Mouse (Mus musculus) midbrain, embryonic 13.5 days (tissue): ENCODE data around the gene Spib. TPM values are rescaled to one million over a fixed set of nuclear protein-coding genes. Genes with fewer than 3 reads are reported as not detected.
A peak's percentile ranks its signal among the peaks of the same experiment; 100 is the strongest.

ENCODE experiments used
- ATAC-seq: fragments of 200-750 bp; cut with Nextera tagmentation; 2 replicates; pipeline ENCODE4 v1.8.0; 2017; ENCODE audit warnings: mild to moderate bottlenecking, moderate TSS enrichment, moderate library complexity
- H3K27ac ChIP-seq: fragments of 300-500 bp; sonication (generic); 2 replicates; pipeline ENCODE4 v1.5.1; 2015; ENCODE audit warnings: inconsistent platforms, mild to moderate bottlenecking, moderate library complexity
- H3K27me3 ChIP-seq: fragments of 300-500 bp; sonication (generic); 2 replicates; pipeline ENCODE4 v1.6.1; 2015; ENCODE audit warnings: mild to moderate bottlenecking, inconsistent platforms
- H3K36me3 ChIP-seq: fragments of 300-500 bp; sonication (generic); 2 replicates; pipeline ENCODE4 v1.6.1; 2015; ENCODE audit warnings: mild to moderate bottlenecking, inconsistent platforms
- H3K4me1 ChIP-seq: fragments of 300-500 bp; sonication (generic); replicated peaks from 2 replicates; pipeline ENCODE4 v1.6.1; 2015; ENCODE audit warnings: inconsistent platforms
- H3K4me2 ChIP-seq: fragments of 300-500 bp; sonication (generic); replicated peaks from 2 replicates; pipeline ENCODE4 v1.6.1; 2015; ENCODE audit warnings: moderate library complexity, mild to moderate bottlenecking, inconsistent platforms
- H3K4me3 ChIP-seq: fragments of 300-500 bp; sonication (generic); replicated peaks from 2 replicates; pipeline ENCODE4 v1.5.1; 2015; ENCODE audit warnings: mild to moderate bottlenecking, inconsistent platforms
- H3K9ac ChIP-seq: fragments of 300-500 bp; sonication (generic); replicated peaks from 2 replicates; pipeline ENCODE4 v1.6.1; 2015; ENCODE audit warnings: mild to moderate bottlenecking, inconsistent platforms
- H3K9me3 ChIP-seq: fragments of 300-500 bp; sonication (generic); 2 replicates; pipeline ENCODE4 v1.6.1; 2016; ENCODE audit warnings: mild to moderate bottlenecking, inconsistent platforms
- WGBS: fragments of 180-500 bp; shearing (Covaris S2); methylation state at CpG from one replicate; pipeline ENCODE4 v1.1.7; 2015; 5-methylcytosine and 5-hydroxymethylcytosine counted together
- polyA plus RNA-seq: library from polyadenylated mRNA; unstranded; fragments of >200 nt; fragmentation: Nextera tagmentation; extraction: Ambion mirVana; gene quantifications from 2 replicates; pipeline ENCODE4 v1.2.1, GENCODE M21; 2015

The Spib gene
- polyA plus RNA-seq, 1 experiment from 2014 or later, result not detected

DNA sequence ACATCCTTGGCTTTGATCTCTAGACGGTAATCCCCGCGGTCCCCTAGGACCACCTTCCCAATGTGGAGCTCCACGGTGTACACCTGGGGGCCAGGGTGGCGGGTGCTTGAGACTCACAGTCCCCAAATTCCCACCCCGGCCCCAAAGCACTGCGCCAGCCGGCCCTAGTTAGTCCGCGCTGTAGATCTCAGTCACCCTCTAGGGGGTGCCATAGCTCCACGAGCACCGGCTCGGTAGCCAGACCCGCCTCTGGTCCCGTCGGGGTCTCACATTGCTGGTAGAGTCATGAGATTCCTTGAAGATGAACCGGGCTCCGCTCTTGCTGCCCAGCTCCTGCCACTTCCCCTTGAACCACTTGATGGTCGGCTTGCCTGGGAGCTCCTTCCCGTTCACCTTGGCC, 10.2 kb downstream of the Spib start:
- no peak overlapping the region for H3K27ac ChIP-seq
- H3K36me3 ChIP-seq, result no peaks in the 10 kb centered on the region
- H3K4me2 ChIP-seq, result peak overlapping the region; percentile 36
- peak; percentile 47 for ATAC-seq
- 0 out of 2 replicates have a peak, but pooled peaks cover 6% of the 10 kb centered on the region for H3K4me1 ChIP-seq
- 0 out of 2 replicates have a peak overlapping the region, but pooled peaks have one; percentile 19 for H3K9ac ChIP-seq
- WGBS, result 2% methylated on average over 20 of the region's 20 CpGs
- peak overlapping the region; percentile 8; the same call in 1 of the 2 replicates for H3K4me3 ChIP-seq
- peaks cover 56% of the 10 kb centered on the region for H3K27me3 ChIP-seq
- no peaks in the 10 kb centered on the region for H3K9me3 ChIP-seq

DNA sequence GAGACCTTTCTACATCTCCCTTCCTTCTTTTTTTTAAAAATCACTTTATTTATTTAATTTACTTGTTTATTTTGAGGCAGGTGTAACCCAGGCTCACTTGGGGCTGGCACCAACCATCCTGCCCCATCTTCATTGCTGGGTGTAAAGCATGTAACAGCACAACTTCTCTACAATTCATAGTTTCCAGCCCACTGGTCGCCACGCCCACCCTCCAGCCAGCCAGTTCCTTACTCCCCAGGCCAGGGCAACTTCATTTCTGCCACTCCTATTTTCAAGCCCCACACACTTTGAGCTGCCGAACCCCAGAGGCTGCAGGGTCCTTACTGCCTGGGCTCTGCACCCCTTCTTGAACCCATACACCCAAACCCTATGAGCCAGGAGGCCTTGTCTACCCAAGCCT, 10.9 kb downstream of the Spib start:
- Histone ChIP-seq H3K4me3 (no peak overlapping the region), H3K9ac (no peak overlapping the region), H3K27me3 (peaks cover 57% of the 10 kb centered on the region), H3K9me3 (no peaks in the 10 kb centered on the region), H3K4me2 (no peak overlapping the region), H3K36me3 (no peaks in the 10 kb centered on the region), H3K4me1 (0 out of 2 replicates have a peak, but pooled peaks cover 6% of the 10 kb centered on the region), H3K27ac (no peak overlapping the region)
- 56% methylated on average over 3 of the region's 3 CpGs for WGBS
- no peak for ATAC-seq

DNA sequence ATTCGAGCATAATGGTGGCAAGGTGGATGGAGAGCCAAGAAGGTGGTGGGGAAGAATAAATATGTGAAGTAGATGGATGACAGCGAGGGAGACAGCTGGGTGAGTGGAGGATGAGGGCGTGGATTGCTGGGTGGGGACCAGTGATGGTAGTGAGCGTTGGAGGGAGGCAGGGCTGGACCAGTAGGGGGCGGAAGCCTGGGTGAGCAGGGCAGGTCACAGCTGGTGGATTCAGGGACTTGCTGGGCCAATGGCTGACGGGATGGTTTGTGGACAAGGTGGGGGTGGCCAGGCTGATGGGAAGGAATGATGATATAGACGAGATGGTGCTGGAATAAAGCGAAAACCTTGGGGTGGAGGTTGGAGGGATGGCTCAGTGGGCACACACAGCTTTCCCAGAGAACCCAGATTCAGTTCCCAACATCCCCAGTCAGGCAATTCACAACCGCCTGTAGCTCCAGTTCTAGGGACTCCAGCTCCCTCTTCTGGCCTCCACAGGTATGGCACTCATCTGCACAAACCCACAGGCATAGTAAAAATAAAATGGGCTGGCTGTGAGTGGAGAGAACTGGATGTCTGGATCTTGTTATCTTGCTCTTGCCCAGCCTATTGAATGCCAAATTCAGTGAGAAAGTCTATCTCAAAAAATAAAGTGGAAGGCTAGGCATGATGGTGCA, 12.5 kb downstream of the Spib start:
- H3K4me2 ChIP-seq, result no peak overlapping the region
- H3K9me3 ChIP-seq, result no peaks in the 10 kb centered on the region
- H3K9ac ChIP-seq, result no peak overlapping the region
- H3K36me3 ChIP-seq, result no peaks in the 10 kb centered on the region
- H3K4me1 ChIP-seq, result 0 out of 2 replicates have a peak, but pooled peaks cover 3% of the 10 kb centered on the region
- H3K4me3 ChIP-seq, result no peak overlapping the region
- 76% methylated on average over 9 of the region's 9 CpGs for WGBS
- H3K27me3 ChIP-seq, result peaks cover 48% of the 10 kb centered on the region
- ATAC-seq, result no peak
- no peak overlapping the region for H3K27ac ChIP-seq

DNA sequence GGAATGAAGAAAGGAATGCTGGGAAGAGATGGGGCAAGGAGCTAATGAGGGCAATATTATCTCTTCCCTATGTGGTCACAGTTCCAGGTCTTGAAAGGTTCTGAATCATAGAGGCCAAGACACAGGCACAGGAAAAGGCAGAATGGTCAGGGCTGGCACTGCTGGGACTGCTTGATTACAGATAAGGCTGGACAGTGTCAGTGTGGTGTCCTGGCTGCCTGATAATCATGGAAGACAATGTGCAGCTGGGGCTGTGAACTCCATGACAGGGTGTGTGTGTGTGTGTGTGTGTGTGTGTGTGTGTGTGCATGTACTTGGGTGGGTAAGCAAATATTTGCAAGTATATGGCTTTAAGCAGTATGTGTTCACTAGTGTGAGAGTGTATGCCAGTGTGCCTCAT, 24.4 kb downstream of the Spib start:
- H3K9ac ChIP-seq, result no peak overlapping the region
- no peaks in the 10 kb centered on the region for H3K36me3 ChIP-seq
- no peak overlapping the region for H3K4me3 ChIP-seq
- no peak overlapping the region for H3K4me2 ChIP-seq
- H3K27me3 ChIP-seq, result peaks cover 16% of the 10 kb centered on the region; the same call in 1 of the 2 replicates
- ATAC-seq, result no peak
- 0 out of 2 replicates have a peak, but pooled peaks cover 1% of the 10 kb centered on the region for H3K9me3 ChIP-seq
- H3K4me1 ChIP-seq, result no peaks in the 10 kb centered on the region
- no peak overlapping the region for H3K27ac ChIP-seq

DNA sequence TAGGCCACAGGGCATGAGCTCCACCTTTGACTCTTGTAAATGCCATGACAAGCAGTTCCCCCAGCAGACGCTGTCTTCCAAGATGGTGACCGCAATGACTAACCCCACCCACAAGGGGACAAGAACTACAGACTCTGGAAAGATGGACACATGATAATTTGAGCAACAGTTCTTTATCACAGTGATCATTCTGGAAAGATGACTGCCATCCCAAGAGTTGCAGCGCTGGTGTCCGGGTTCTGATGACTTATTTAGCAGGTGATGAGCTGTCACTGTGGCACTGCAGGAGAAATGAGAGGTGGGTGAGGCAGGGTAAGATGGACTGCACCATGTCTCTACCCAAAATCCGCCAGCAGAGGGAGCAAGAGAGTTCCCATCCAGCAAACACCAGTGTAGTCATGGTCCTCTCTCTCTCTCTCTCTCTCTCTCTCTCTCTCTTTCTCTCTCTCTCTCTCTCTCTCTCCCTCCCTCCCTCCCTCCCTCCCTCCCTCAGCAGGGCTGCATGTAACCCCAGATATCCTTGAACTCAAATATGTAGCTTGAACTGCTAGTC, 30.2 kb downstream of the Spib start:
- Histone ChIP-seq H3K9me3 (no peaks in the 10 kb centered on the region), H3K4me3 (no peak overlapping the region), H3K9ac (no peak overlapping the region), H3K27ac (no peak overlapping the region), H3K4me1 (peaks cover 9% of the 10 kb centered on the region), H3K4me2 (no peak overlapping the region), H3K36me3 (no peaks in the 10 kb centered on the region), H3K27me3 (no peaks in the 10 kb centered on the region)
- peak; percentile 68 for ATAC-seq
- WGBS, result 39% methylated on average over 5 of the region's 5 CpGs

DNA sequence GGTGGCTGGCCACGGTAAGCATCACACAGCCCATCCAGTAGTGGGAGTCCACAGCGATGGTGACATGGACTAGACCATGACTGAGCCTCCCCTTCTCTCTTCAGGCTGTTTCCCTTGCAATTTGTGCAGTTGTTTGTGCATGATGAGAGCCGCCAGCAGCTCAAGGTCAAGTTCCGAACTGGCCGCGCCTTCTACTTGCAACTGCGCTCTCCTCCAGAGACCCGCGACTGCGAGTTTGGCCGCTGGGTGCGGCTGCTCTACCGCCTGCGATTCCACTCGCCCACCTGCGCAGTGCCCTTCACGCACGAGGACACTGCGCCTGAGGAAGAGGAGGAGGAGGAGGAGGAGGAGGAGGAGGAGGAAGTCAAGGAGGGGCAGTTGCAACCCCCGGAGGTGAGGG, 31.8 kb downstream of the Spib start:
- WGBS, result 59% methylated on average over 20 of the region's 20 CpGs
- no peak overlapping the region for H3K27ac ChIP-seq
- ATAC-seq, result no peak

DNA sequence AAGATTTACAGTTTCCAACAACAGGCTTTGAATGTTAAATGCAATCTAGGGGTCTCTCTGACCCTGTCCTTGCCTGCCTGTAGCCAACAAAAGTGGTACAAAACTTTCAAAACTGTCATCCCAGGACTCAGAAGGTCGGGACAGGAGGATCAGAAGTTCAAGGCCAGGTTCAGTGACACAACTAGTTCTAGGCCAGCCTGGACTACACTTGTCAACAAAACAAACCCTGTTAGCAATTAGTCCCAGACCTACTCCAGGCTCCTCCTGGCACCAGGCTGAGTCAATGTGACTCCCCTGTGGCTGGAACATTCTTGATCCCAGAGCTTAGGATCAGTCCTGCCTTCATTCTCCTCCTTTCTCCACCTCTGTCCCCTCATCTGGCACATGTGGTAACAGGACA, 32.9 kb downstream of the Spib start:
- Histone ChIP-seq H3K4me1 (peaks cover 26% of the 10 kb centered on the region), H3K4me3 (no peak overlapping the region), H3K4me2 (no peak overlapping the region), H3K9me3 (no peaks in the 10 kb centered on the region), H3K27ac (no peak overlapping the region), H3K36me3 (peaks cover 9% of the 10 kb centered on the region; the same call in 1 of the 2 replicates), H3K27me3 (no peaks in the 10 kb centered on the region), H3K9ac (no peak overlapping the region)
- 70% methylated on average over 1 of the region's 1 CpGs for WGBS
- no peak for ATAC-seq

More for the DNA sequence above, 31.8 kb downstream of the Spib start:
- Histone ChIP-seq H3K4me1 (peaks cover 16% of the 10 kb centered on the region), H3K9me3 (no peaks in the 10 kb centered on the region), H3K4me2 (no peak overlapping the region), H3K36me3 (no peaks in the 10 kb centered on the region), H3K9ac (no peak overlapping the region), H3K27me3 (no peaks in the 10 kb centered on the region), H3K4me3 (no peak overlapping the region)

DNA sequence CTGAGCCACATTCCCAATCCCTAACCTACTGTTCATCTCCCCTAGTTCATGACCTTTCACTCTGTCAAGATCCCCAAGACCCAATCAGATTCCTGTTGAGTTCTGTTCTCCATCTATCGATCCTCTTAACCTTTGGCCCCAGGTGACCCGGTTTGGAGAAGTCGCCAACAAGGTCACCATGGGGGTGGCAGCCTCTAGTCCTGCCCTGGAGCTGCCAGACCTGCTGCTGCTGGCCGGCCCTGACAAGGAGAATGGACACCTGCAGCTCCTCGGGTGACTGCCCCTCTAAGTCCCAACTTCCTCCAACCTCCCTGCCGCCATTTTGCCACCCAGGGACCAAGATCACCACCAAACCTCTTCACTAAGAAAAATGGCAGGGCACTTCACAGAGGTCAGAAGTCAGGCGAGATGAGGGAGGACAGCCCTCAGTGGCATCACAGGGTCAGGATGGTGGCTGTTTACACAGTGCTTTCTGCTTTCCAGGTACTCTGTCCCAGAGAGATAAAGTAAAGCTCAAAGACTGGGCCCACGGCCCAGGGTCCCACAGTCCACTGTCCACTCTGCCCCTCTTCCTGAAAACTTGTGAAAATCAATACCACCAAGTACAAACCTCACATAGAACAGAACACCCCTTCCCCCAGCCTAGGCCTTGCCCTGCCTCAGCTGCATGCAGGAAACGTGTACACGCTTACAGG, 34.4 kb downstream of the Spib start:
- H3K4me1 ChIP-seq, result peaks cover 36% of the 10 kb centered on the region
- ATAC-seq, result no peak
- peak overlapping the region; percentile 75 for H3K4me3 ChIP-seq
- no peaks in the 10 kb centered on the region for H3K9me3 ChIP-seq
- peak overlapping the region; percentile 98 for H3K27ac ChIP-seq
- no peaks in the 10 kb centered on the region for H3K27me3 ChIP-seq
- 87% methylated on average over 10 of the region's 10 CpGs for WGBS
- peak overlapping the region; percentile 84 for H3K4me2 ChIP-seq
- peak overlapping the region; percentile 91 for H3K9ac ChIP-seq
- H3K36me3 ChIP-seq, result peaks cover 21% of the 10 kb centered on the region

DNA sequence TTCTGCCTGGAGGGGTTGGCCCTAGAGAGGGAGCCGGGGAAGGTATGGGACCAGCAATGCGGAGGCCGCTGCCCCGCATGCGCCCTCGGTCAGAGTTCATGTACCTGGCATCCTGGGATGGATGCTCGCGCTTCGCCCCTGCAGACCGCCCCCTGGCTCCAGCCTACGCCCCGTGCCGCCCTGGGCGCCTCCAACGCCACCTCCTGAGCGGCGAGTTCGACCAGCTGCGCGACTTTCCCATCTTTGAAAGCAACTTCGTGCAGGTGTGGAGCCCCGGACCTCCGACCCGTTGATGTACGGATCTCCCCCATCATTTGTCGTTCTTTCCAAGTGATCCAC, 35.1 kb downstream of the Spib start:
- peak overlapping the region; percentile 98 for H3K27ac ChIP-seq
- no peak for ATAC-seq
- H3K4me1 ChIP-seq, result peaks cover 36% of the 10 kb centered on the region
- H3K9me3 ChIP-seq, result no peaks in the 10 kb centered on the region
- H3K4me2 ChIP-seq, result peak overlapping the region; percentile 84
- H3K36me3 ChIP-seq, result peaks cover 28% of the 10 kb centered on the region
- peak overlapping the region; percentile 75 for H3K4me3 ChIP-seq
- H3K9ac ChIP-seq, result peak overlapping the region; percentile 91
- H3K27me3 ChIP-seq, result no peaks in the 10 kb centered on the region
- under 1% methylated on average over 26 of the region's 26 CpGs for WGBS

DNA sequence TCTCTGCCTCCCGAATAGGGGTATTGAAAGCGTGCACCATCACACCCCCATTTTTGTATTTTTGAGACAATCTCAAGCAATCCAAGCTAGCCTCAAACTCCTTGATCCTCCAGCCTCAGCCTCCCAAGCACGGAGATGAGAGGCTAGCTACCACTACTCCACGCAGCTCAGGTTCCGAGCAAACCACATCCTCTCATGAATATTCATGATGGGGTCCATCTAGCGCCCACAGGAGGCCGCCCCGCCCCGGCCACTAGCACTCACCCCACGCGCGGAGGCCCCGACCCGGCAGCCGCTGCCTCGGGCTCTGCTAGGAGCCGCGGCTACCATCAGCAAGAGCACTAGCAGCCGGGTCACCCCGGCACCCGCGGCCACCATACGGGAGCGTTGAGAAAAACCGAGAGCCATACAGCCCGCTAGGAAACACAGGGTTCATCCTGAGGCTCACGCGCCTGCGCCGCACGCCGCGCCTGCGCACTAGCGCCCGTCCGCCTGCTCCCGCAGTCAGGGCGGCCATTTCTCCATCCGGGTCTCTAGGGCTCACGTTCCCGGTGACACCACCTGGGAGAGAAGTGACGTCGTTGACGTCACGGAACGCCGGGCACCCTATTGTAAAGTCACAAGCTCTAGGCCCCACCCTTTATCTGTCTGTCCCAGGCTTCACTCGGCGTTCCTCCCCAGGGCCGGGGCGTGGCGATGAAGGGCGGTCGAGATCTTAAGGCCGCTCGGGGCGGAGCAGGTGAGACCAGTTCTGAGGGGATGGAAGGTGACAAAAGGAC, 35.7 kb downstream of the Spib start, which contains the start of the genes Emc10 and Fam71e1:
Gene Emc10, minus strand, starts transcription at position 538 of the 779 bp plus-strand sequence.
Gene Fam71e1, plus strand, starts transcription at position 590 of the 779 bp plus-strand sequence.
- Histone ChIP-seq H3K36me3 (peaks cover 34% of the 10 kb centered on the region), H3K27ac (peak within 1 kb of the TSS; percentile 98), H3K4me2 (peak within 1 kb of the TSS; percentile 84), H3K27me3 (no peaks in the 10 kb centered on the region), H3K9ac (peak within 1 kb of the TSS; percentile 94), H3K9me3 (no peaks in the 10 kb centered on the region), H3K4me3 (peak within 1 kb of the TSS; percentile 75), H3K4me1 (peaks cover 36% of the 10 kb centered on the region)
- under 1% methylated on average over 58 of the region's 58 CpGs for WGBS
- ATAC-seq, result peak; percentile 95

DNA sequence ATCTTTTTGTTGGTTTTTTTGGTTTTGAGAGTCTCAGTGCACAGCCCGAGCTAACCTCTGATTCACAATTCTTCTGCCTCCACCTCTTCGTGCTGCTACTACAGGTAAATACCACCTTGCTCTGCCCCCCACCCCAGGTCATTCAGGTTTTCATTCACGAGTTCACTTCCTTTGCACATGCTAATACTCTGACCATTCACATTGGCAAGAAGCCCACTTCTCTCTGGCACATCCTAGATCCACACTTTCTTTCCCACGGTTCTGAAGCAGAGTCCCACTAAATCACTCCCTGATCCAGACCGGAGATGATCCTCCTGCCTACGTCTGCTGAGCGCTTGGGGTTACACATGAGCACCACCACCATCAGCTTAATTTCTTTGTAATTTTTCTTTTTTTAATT, 36.8 kb downstream of the Spib start:
- 90% methylated on average over 7 of the region's 7 CpGs for WGBS
- H3K27ac ChIP-seq, result no peak overlapping the region

More for the DNA sequence above, 36.8 kb downstream of the Spib start:
- Histone ChIP-seq H3K4me2 (peak overlapping the region; percentile 84), H3K27me3 (no peaks in the 10 kb centered on the region), H3K4me1 (peaks cover 36% of the 10 kb centered on the region), H3K9ac (peak overlapping the region; percentile 94), H3K4me3 (peak overlapping the region; percentile 75), H3K36me3 (peaks cover 45% of the 10 kb centered on the region), H3K9me3 (no peaks in the 10 kb centered on the region)
- no peak for ATAC-seq
